Mouse (Mus musculus) heart, adult 18-20 months (tissue): ENCODE measurements at regions not wholly inside any gene's neighbourhood (a gene's known extent, or its start where the extent isn't known, plus 50 kb on each side); places are given as distances from the start of the nearest gene placed in this dataset.

Experiments
- DNase-seq, 2 experiments: peaks; one replicate each; pipeline ENCODE4 v3.0.0; 2021 to 2022; ENCODE audit warnings: mixed read lengths in 1 of 2

DNA sequence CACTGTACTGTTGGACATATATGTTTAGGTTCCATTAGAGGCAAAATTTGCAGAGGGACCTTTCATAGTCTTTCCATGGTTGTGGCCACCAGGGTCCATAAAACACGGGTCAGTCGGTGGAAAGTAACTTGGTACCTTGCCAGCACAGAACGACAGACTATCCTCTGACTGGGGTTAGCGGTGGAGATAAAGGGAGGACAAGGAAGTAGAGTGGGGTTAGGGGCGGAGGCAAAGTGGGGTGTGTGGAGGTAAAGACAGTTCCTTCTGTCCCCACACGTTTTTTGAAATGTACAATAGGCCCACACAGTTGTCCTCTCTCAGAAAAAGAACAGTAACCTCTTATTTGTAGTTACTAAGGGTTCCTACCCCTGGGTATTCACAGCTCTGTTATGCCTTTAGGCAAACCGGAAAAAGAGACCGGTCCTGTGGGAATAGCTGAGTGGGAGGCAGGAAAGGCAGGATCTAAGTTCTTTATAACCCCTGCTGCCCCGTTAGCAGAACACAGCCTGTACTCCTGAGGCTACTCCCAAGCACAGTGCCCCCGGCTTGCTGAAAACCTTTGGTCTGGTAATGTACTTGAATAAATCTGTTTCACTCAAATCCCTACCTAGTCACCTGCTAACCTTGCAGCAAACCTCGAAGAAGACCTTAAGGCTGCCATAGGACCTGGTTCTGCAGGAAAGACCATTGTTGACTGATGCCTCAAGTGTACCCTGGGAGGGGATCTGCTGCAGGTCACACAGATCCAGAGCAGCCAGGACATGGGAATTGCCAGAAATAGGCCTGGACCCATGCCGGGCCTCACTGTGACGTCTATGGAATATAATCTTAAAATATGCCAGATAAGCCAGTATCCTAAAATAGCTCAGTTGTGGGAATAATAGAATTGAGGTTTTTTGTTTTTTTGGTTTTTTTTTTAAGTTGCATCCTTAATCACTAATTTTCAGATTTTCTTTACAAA, 51.6 kb upstream of the Gm29133 start:
- peak; percentile 63 to 68 for DNase-seq
